Mouse (Mus musculus) forebrain, embryonic 13.5 days (tissue): ENCODE data around the gene Cfi. TPM values are rescaled to one million over a fixed set of nuclear protein-coding genes. Genes with fewer than 3 reads are reported as not detected.

Experiments
- ATAC-seq: fragments of 200-750 bp; cut with Nextera tagmentation; 2 replicates; pipeline ENCODE4 v1.8.0; 2017
- H3K27ac ChIP-seq: fragments of 300-500 bp; sonication (generic); 2 replicates; pipeline ENCODE4 v1.5.1; 2015; ENCODE audit warnings: inconsistent platforms, mild to moderate bottlenecking, moderate library complexity
- H3K27me3 ChIP-seq: fragments of 300-500 bp; sonication (generic); 2 replicates; pipeline ENCODE4 v1.6.1; 2015; ENCODE audit warnings: mild to moderate bottlenecking, inconsistent platforms
- H3K36me3 ChIP-seq: fragments of 300-500 bp; sonication (generic); 2 replicates; pipeline ENCODE4 v1.6.1; 2015; ENCODE audit warnings: mild to moderate bottlenecking, inconsistent platforms; ENCODE audit not compliant: poor library complexity, severe bottlenecking
- H3K4me1 ChIP-seq: fragments of 300-500 bp; sonication (generic); 2 replicates; pipeline ENCODE4 v1.6.1; 2015; ENCODE audit warnings: inconsistent platforms
- H3K4me2 ChIP-seq: fragments of 300-500 bp; sonication (generic); 2 replicates; pipeline ENCODE4 v1.6.1; 2015; ENCODE audit warnings: inconsistent platforms, mild to moderate bottlenecking, moderate library complexity
- H3K4me3 ChIP-seq: fragments of 300-500 bp; sonication (generic); 2 replicates; pipeline ENCODE4 v1.5.1; 2015; ENCODE audit warnings: mild to moderate bottlenecking, inconsistent platforms
- H3K9ac ChIP-seq: fragments of 300-500 bp; sonication (generic); 2 replicates; pipeline ENCODE4 v1.6.1; 2015; ENCODE audit warnings: mild to moderate bottlenecking, inconsistent platforms
- H3K9me3 ChIP-seq: fragments of 300-500 bp; sonication (generic); replicated peaks from 2 replicates; pipeline ENCODE4 v1.6.1; 2016; ENCODE audit warnings: inconsistent platforms
- WGBS: fragments of 180-500 bp; shearing (Covaris S2); methylation state at CpG from one replicate; pipeline ENCODE4 v1.1.7; 2015; 5-methylcytosine and 5-hydroxymethylcytosine counted together
- polyA plus RNA-seq: library from polyadenylated mRNA; unstranded; fragments of >200 nt; fragmentation: Nextera tagmentation; extraction: Ambion mirVana; gene quantifications from 2 replicates; pipeline ENCODE4 v1.2.1, GENCODE M21; 2015

Gene Cfi
- polyA plus RNA-seq, 1 experiment from 2014 or later = 0.31 TPM

- no peak overlapping the region for H3K27ac ChIP-seq
- peaks cover 54% of the 10 kb centered on the region for H3K36me3 ChIP-seq
- H3K27me3 ChIP-seq = no peaks in the 10 kb centered on the region
- peaks cover 18% of the 10 kb centered on the region for H3K4me1 ChIP-seq
- no peak overlapping the region for H3K9ac ChIP-seq
- no peak overlapping the region for H3K4me2 ChIP-seq
- WGBS = 87% methylated on average over 10 of the region's 10 CpGs
- no peak for ATAC-seq
- H3K4me3 ChIP-seq = no peak overlapping the region
- no peaks in the 10 kb centered on the region for H3K9me3 ChIP-seq
Observed at GRCm38 (mm10) chr3:129826691-129827090, 9.0 kb upstream of the Cfi start.

- peaks cover 50% of the 10 kb centered on the region for H3K36me3 ChIP-seq
- no peak overlapping the region for H3K9ac ChIP-seq
- WGBS = 96% methylated on average over 5 of the region's 5 CpGs
- H3K27ac ChIP-seq = no peak overlapping the region
- ATAC-seq = no peak
- no peak overlapping the region for H3K4me3 ChIP-seq
- no peaks in the 10 kb centered on the region for H3K9me3 ChIP-seq
- peaks cover 18% of the 10 kb centered on the region for H3K4me1 ChIP-seq
- no peak overlapping the region for H3K4me2 ChIP-seq
- H3K27me3 ChIP-seq = no peaks in the 10 kb centered on the region
Observed at GRCm38 (mm10) chr3:129827691-129828090, 8.0 kb upstream of the Cfi start.

GRCm38 (mm10) chr3:129830626-129831025 is 5.1 kb upstream of the Cfi start:
- Histone ChIP-seq H3K27ac (peak overlapping the region; percentile 88), H3K36me3 (peaks cover 27% of the 10 kb centered on the region; the same call in 1 of the 2 replicates)
- WGBS = 0% methylated on average over 42 of the region's 45 CpGs

GRCm38 (mm10) chr3:129831035-129831568 is 4.6 kb upstream of the Cfi start, which contains the start of gene Gar1:
Gene Gar1, minus strand, starts transcription at chr3:129831396.
- H3K4me1 ChIP-seq = peaks cover 18% of the 10 kb centered on the region
- peak within 1 kb of the TSS; percentile 77 for H3K4me2 ChIP-seq
- WGBS = 0% methylated on average over 60 of the region's 60 CpGs
- ATAC-seq = peak; percentile 96
- H3K9me3 ChIP-seq = no peaks in the 10 kb centered on the region
- 0 out of 2 replicates have a peak, but pooled peaks cover 5% of the 10 kb centered on the region for H3K27me3 ChIP-seq
- peak within 1 kb of the TSS; percentile 88 for H3K27ac ChIP-seq
- H3K36me3 ChIP-seq = peaks cover 22% of the 10 kb centered on the region; the same call in 1 of the 2 replicates
- peak within 1 kb of the TSS; percentile 80 for H3K9ac ChIP-seq
- peak within 1 kb of the TSS; percentile 96 for H3K4me3 ChIP-seq

More at GRCm38 (mm10) chr3:129830626-129831025, 5.1 kb upstream of the Cfi start:
- H3K9ac ChIP-seq = peak overlapping the region; percentile 80
- 0 out of 2 replicates have a peak, but pooled peaks cover 5% of the 10 kb centered on the region for H3K27me3 ChIP-seq
- no peaks in the 10 kb centered on the region for H3K9me3 ChIP-seq
- no peak for ATAC-seq
- peak overlapping the region; percentile 77 for H3K4me2 ChIP-seq
- peaks cover 18% of the 10 kb centered on the region for H3K4me1 ChIP-seq
- peak overlapping the region; percentile 96 for H3K4me3 ChIP-seq

GRCm38 (mm10) chr3:129836051-129836697 is 490 bp downstream of the Cfi start:
- H3K9ac ChIP-seq = no peak overlapping the region
- no peak overlapping the region for H3K27ac ChIP-seq
- H3K9me3 ChIP-seq = no peaks in the 10 kb centered on the region
- no peaks in the 10 kb centered on the region for H3K36me3 ChIP-seq
- 0 out of 2 replicates have a peak, but pooled peaks cover 5% of the 10 kb centered on the region for H3K27me3 ChIP-seq
- H3K4me1 ChIP-seq = no peaks in the 10 kb centered on the region; the same call in 1 of the 2 replicates
- 14% methylated on average over 11 of the region's 11 CpGs for WGBS
- H3K4me3 ChIP-seq = no peak overlapping the region
- no peak overlapping the region for H3K4me2 ChIP-seq
- ATAC-seq = no peak

- Histone ChIP-seq H3K4me3 (no peak overlapping the region), H3K36me3 (no peaks in the 10 kb centered on the region), H3K27ac (no peak overlapping the region), H3K9ac (no peak overlapping the region), H3K9me3 (no peaks in the 10 kb centered on the region), H3K4me2 (no peak overlapping the region), H3K27me3 (0 out of 2 replicates have a peak, but pooled peaks cover 5% of the 10 kb centered on the region), H3K4me1 (no peaks in the 10 kb centered on the region)
- 93% methylated on average over 6 of the region's 6 CpGs for WGBS
- no peak for ATAC-seq
Observed at GRCm38 (mm10) chr3:129836965-129837364, 1.3 kb downstream of the Cfi start.

- no peaks in the 10 kb centered on the region for H3K9me3 ChIP-seq
- H3K27ac ChIP-seq = no peak overlapping the region
- no peak overlapping the region for H3K4me3 ChIP-seq
- no peaks in the 10 kb centered on the region for H3K36me3 ChIP-seq
- no peaks in the 10 kb centered on the region for H3K4me1 ChIP-seq
- 60% methylated on average over 6 of the region's 7 CpGs for WGBS
- 0 out of 2 replicates have a peak, but pooled peaks cover 5% of the 10 kb centered on the region for H3K27me3 ChIP-seq
- no peak overlapping the region for H3K9ac ChIP-seq
- ATAC-seq = no peak
- no peak overlapping the region for H3K4me2 ChIP-seq
Observed at GRCm38 (mm10) chr3:129838017-129838416, 2.3 kb downstream of the Cfi start.

- Histone ChIP-seq H3K4me1 (no peaks in the 10 kb centered on the region), H3K4me2 (no peak overlapping the region), H3K27ac (no peak overlapping the region), H3K27me3 (no peaks in the 10 kb centered on the region), H3K36me3 (no peaks in the 10 kb centered on the region), H3K4me3 (no peak overlapping the region), H3K9ac (no peak overlapping the region), H3K9me3 (no peaks in the 10 kb centered on the region)
- ATAC-seq = no peak
- 92% methylated on average over 2 of the region's 2 CpGs for WGBS
Observed at GRCm38 (mm10) chr3:129845868-129846267, 10.2 kb downstream of the Cfi start.

- WGBS = 89% methylated on average over 7 of the region's 7 CpGs
Observed at GRCm38 (mm10) chr3:129846846-129847245, 11.2 kb downstream of the Cfi start.

GRCm38 (mm10) chr3:129862592-129862991 is 26.9 kb downstream of the Cfi start:
- H3K36me3 ChIP-seq = no peaks in the 10 kb centered on the region
- H3K27me3 ChIP-seq = no peaks in the 10 kb centered on the region
- H3K9me3 ChIP-seq = peaks cover 9% of the 10 kb centered on the region; the same call in 1 of the 2 replicates
- WGBS = 88% methylated on average over 2 of the region's 2 CpGs
- no peak overlapping the region for H3K4me2 ChIP-seq
- H3K4me3 ChIP-seq = no peak overlapping the region
- H3K4me1 ChIP-seq = no peaks in the 10 kb centered on the region
- no peak overlapping the region for H3K9ac ChIP-seq
- H3K27ac ChIP-seq = no peak overlapping the region
- ATAC-seq = no peak

More at GRCm38 (mm10) chr3:129846846-129847245, 11.2 kb downstream of the Cfi start:
- ATAC-seq = no peak
- H3K9me3 ChIP-seq = no peaks in the 10 kb centered on the region
- no peaks in the 10 kb centered on the region for H3K27me3 ChIP-seq
- no peak overlapping the region for H3K9ac ChIP-seq
- no peaks in the 10 kb centered on the region for H3K4me1 ChIP-seq
- H3K4me2 ChIP-seq = no peak overlapping the region
- H3K4me3 ChIP-seq = no peak overlapping the region
- H3K27ac ChIP-seq = no peak overlapping the region
- H3K36me3 ChIP-seq = no peaks in the 10 kb centered on the region

GRCm38 (mm10) chr3:129863698-129864097 is 28.0 kb downstream of the Cfi start:
- 53% methylated on average over 14 of the region's 14 CpGs for WGBS
- Histone ChIP-seq H3K27ac (no peak overlapping the region), H3K4me3 (no peak overlapping the region)

GRCm38 (mm10) chr3:129877327-129877726 is 41.6 kb downstream of the Cfi start:
- ATAC-seq = no peak
- H3K27me3 ChIP-seq = no peaks in the 10 kb centered on the region
- peaks cover 11% of the 10 kb centered on the region for H3K4me1 ChIP-seq
- H3K4me3 ChIP-seq = no peak overlapping the region
- H3K27ac ChIP-seq = no peak overlapping the region
- H3K9me3 ChIP-seq = no peaks in the 10 kb centered on the region
- H3K36me3 ChIP-seq = no peaks in the 10 kb centered on the region
- no peak overlapping the region for H3K9ac ChIP-seq
- 91% methylated on average over 10 of the region's 10 CpGs for WGBS
- H3K4me2 ChIP-seq = no peak overlapping the region

More at GRCm38 (mm10) chr3:129863698-129864097, 28.0 kb downstream of the Cfi start:
- Histone ChIP-seq H3K9me3 (0 out of 2 replicates have a peak, but pooled peaks cover 4% of the 10 kb centered on the region), H3K4me1 (no peaks in the 10 kb centered on the region), H3K9ac (no peak overlapping the region), H3K27me3 (no peaks in the 10 kb centered on the region), H3K4me2 (no peak overlapping the region), H3K36me3 (no peaks in the 10 kb centered on the region)
- no peak for ATAC-seq
